ENCODE assay signal across 1 mouse cellular context in the genomic region with DNA sequence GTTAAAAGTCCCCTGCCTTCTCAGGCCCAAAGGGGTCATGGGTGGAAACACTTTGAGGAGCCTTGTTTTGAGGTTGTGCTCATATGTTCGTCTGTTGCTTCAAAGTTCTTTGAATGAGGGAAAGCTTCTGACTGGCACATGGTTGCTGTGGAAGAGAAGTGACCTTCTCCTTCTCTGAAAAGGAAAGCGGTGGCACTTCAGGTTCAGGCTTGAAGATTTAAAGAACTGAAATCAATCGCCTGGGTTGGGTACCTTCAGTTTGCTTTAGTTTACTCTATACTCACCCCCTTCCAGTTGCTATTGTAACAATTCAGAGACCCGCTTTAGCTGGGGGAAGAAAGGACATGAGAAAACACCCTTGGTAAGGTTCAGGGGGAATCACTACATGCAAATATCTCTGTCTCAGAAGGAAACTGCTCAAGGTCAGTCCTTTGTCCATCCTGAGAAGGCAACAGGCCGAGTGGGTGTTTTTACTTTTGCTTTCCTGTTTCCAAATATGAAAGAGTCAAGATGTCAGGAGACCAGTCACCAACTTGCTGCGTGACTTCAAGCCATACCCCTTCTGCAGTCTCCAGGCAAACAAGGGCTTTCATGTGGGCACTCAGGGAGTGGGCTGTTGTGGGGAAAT.
TF ChIP-seq lines count a peak whose summit lies in the region.

No protein-coding gene starts in this region.

TF ChIP-seq in CH12.LX, 34 proteins besides CTCF, POLR2A, EP300 and RAD21 (continued from another document):
- TF ChIP-seq MAFK (IDR thresholded peaks at IDR 0.05; ENCODE audit: insufficient replicate concordance, low read length) (peak; percentile 68; the same call in 1 of the 2 replicates), NELFE (IDR thresholded peaks at IDR 0.05; ENCODE audit: low read depth, low read length) (no peak), SMC3 (IDR thresholded peaks at IDR 0.05; ENCODE audit: low read depth, low read length) (no peak; the same call in 1 of the 2 replicates), ZKSCAN1 (IDR thresholded peaks at IDR 0.05; ENCODE audit: borderline replicate concordance, low read depth, low read length) (no peak), UBTF (IDR thresholded peaks at IDR 0.05; ENCODE audit: low read depth, low read length) (no peak), CHD2 (IDR thresholded peaks at IDR 0.05; ENCODE audit: low read length) (peak; percentile 67), BHLHE40 (IDR thresholded peaks at IDR 0.05; ENCODE audit: low read depth, low read length) (peak; percentile 94), PAX5 (IDR thresholded peaks at IDR 0.05; ENCODE audit: low read length) (no peak), USF2 (conservative IDR thresholded peaks at IDR 0.05; ENCODE audit: low read depth, low read length) (no peak), NRF1 (IDR thresholded peaks at IDR 0.05; ENCODE audit: low read depth, low read length) (peak; percentile 12; the same call in 1 of the 2 replicates), MAZ (IDR thresholded peaks at IDR 0.05; ENCODE audit: low read depth, low read length) (peak; percentile 84; the same call in 1 of the 2 replicates), TBP (conservative IDR thresholded peaks at IDR 0.05; ENCODE audit: low read depth, low read length) (no peak), SIN3A (IDR thresholded peaks at IDR 0.05; ENCODE audit: low read length) (peak; percentile 71), KAT2A (IDR thresholded peaks at IDR 0.05; ENCODE audit: insufficient replicate concordance, low read length) (peak; percentile 69; the same call in 1 of the 2 replicates)
